Mouse (Mus musculus): ENCODE measurements around the gene Mb.

- TF ChIP-seq TAL1 (IDR thresholded peaks at IDR 0.05; ENCODE audit: low read length) (no peak), GATA1 (IDR thresholded peaks at IDR 0.05; ENCODE audit: low read length) (no peak)
Observed at GRCm38 (mm10) chr15:77003868-77004215, 46.6 kb downstream of the Mb start.
